Mouse (Mus musculus) liver, embryonic 15.5 days (tissue): Measurements from ENCODE around the gene Lmntd2. TPM values are rescaled to one million over a fixed set of nuclear protein-coding genes. Genes with fewer than 3 reads are reported as not detected.

Experiments
- ATAC-seq: fragments of 200-750 bp; cut with Nextera tagmentation; 2 replicates; pipeline ENCODE4 v1.8.0; 2017; ENCODE audit warnings: moderate number of reproducible peaks, mild to moderate bottlenecking, moderate library complexity; ENCODE audit not compliant: insufficient read depth
- H3K27ac ChIP-seq: fragments of 300-500 bp; sonication (generic); replicated peaks from 2 replicates; pipeline ENCODE4 v1.5.1; 2015; ENCODE audit warnings: mild to moderate bottlenecking, inconsistent platforms
- H3K27me3 ChIP-seq: fragments of 300-500 bp; sonication (generic); 2 replicates; pipeline ENCODE4 v1.6.1; 2015; ENCODE audit warnings: mild to moderate bottlenecking, inconsistent platforms
- H3K36me3 ChIP-seq: fragments of 300-500 bp; sonication (generic); replicated peaks from 2 replicates; pipeline ENCODE4 v1.6.1; 2015; ENCODE audit warnings: moderate library complexity, mild to moderate bottlenecking, inconsistent platforms
- H3K4me1 ChIP-seq: fragments of 300-500 bp; sonication (generic); replicated peaks from 2 replicates; pipeline ENCODE4 v1.6.1; 2015; ENCODE audit warnings: inconsistent platforms
- H3K4me2 ChIP-seq: fragments of 300-500 bp; sonication (generic); 2 replicates; pipeline ENCODE4 v1.6.1; 2015; ENCODE audit warnings: moderate library complexity, mild to moderate bottlenecking, inconsistent platforms
- H3K4me3 ChIP-seq: fragments of 300-500 bp; sonication (generic); replicated peaks from 2 replicates; pipeline ENCODE4 v1.5.1; 2015; ENCODE audit warnings: mild to moderate bottlenecking, inconsistent platforms
- H3K9ac ChIP-seq: fragments of 300-500 bp; sonication (generic); 2 replicates; pipeline ENCODE4 v1.6.1; 2015; ENCODE audit warnings: moderate library complexity, mild to moderate bottlenecking, inconsistent platforms
- H3K9me3 ChIP-seq: fragments of 300-500 bp; sonication (generic); replicated peaks from 2 replicates; pipeline ENCODE4 v1.6.1; 2016; ENCODE audit warnings: inconsistent platforms
- WGBS: fragments of 180-500 bp; shearing (Covaris S2); methylation state at CpG from one replicate; pipeline ENCODE4 v1.1.7; 2015; ENCODE audit warnings: mixed read lengths; ENCODE audit not compliant: insufficient replicate concordance; 5-methylcytosine and 5-hydroxymethylcytosine counted together
- microRNA counts: library from miRNA; unstranded; fragments of <30 nt; microRNA quantifications from one replicate; lab custom pipeline; 2016
- microRNA-seq: library from miRNA; unstranded; fragments of <30 nt; microRNA quantifications from one replicate; pipeline ENCODE4, GENCODE M21; 2016
- polyA plus RNA-seq: library from polyadenylated mRNA; unstranded; fragments of >200 nt; fragmentation: Nextera tagmentation; extraction: Ambion mirVana; gene quantifications from 2 replicates; pipeline ENCODE4 v1.2.1, GENCODE M21; 2015

The Lmntd2 gene
- polyA plus RNA-seq, 1 experiment from 2014 or later: 0.60 TPM

- Histone ChIP-seq H3K4me2 (no peak overlapping the region), H3K27me3 (no peaks in the 10 kb centered on the region), H3K27ac (no peak overlapping the region), H3K4me3 (no peak overlapping the region), H3K36me3 (peaks cover 60% of the 10 kb centered on the region), H3K9me3 (no peaks in the 10 kb centered on the region), H3K4me1 (peaks cover 40% of the 10 kb centered on the region), H3K9ac (no peak overlapping the region)
- ATAC-seq: no peak
- WGBS: 66% methylated on average over 6 of the region's 6 CpGs
Observed at GRCm38 (mm10) chr7:141164850-141165249, 49.0 kb downstream of the Lmntd2 start.

GRCm38 (mm10) chr7:141164397-141164796, 49.5 kb downstream of the Lmntd2 start:
- no peaks in the 10 kb centered on the region for H3K9me3 ChIP-seq
- peaks cover 64% of the 10 kb centered on the region for H3K36me3 ChIP-seq
- no peaks in the 10 kb centered on the region for H3K27me3 ChIP-seq
- peaks cover 35% of the 10 kb centered on the region for H3K4me1 ChIP-seq
- ATAC-seq: no peak
- 88% methylated on average over 7 of the region's 7 CpGs for WGBS
- no peak overlapping the region for H3K4me2 ChIP-seq
- H3K27ac ChIP-seq: no peak overlapping the region
- no peak overlapping the region for H3K9ac ChIP-seq
- no peak overlapping the region for H3K4me3 ChIP-seq

MicroRNAs encoded within 50 kb of the gene (microRNA counts, 519-probe panel; counts per million panel counts)
- 3,558 counts per million, percentile 71 among the panel's probes with 10 or more counts for microRNA mmu-miR-210 (lab: Ali Mortazavi, UCI)

Small RNA genes within 50 kb of the gene (microRNA-seq; reads per million reads assigned to microRNA genes)
- 871 reads per million, percentile 75 among the genes with 10 or more reads in this experiment for gene Mir210

Other genes starting within 250 kb of the Lmntd2 start
- 21.3 TPM in 2 replicates for gene Ifitm1, start 246.9 kb downstream of the Lmntd2 start, polyA plus RNA-seq
- gene Ifitm3, start 203.3 kb downstream of the Lmntd2 start, polyA plus RNA-seq: 84.9 and 98.1 TPM in 2 replicates
- 23.2 and 25.7 TPM in 2 replicates for gene Ifitm6, start 196.2 kb downstream of the Lmntd2 start, polyA plus RNA-seq
- gene Gm17387, start 184.9 kb downstream of the Lmntd2 start, polyA plus RNA-seq: not detected in 2 replicates
- gene B4galnt4, start 153.0 kb downstream of the Lmntd2 start, polyA plus RNA-seq: 0.45 and 0.46 TPM in 2 replicates
- 0.54 and 0.84 TPM in 2 replicates for gene Pkp3, start 135.9 kb downstream of the Lmntd2 start, polyA plus RNA-seq
- gene Sigirr, start 113.5 kb downstream of the Lmntd2 start, polyA plus RNA-seq: 22.1 and 28.1 TPM in 2 replicates
- 0.99 and 1.5 TPM in 2 replicates for gene Ano9, start 96.3 kb downstream of the Lmntd2 start, polyA plus RNA-seq
- gene Ptdss2, start 91.7 kb downstream of the Lmntd2 start, polyA plus RNA-seq: 138 and 140 TPM in 2 replicates
- gene Rnh1, start 41.2 kb downstream of the Lmntd2 start, polyA plus RNA-seq: 64.3 and 76.1 TPM in 2 replicates
- gene Hras, start 20.1 kb downstream of the Lmntd2 start, polyA plus RNA-seq: 83.0 and 98.2 TPM in 2 replicates
- gene Lrrc56, start 19.9 kb downstream of the Lmntd2 start, polyA plus RNA-seq: 11.0 and 12.1 TPM in 2 replicates
- 27.3 and 33.4 TPM in 2 replicates for gene Rassf7, start 1.8 kb upstream of the Lmntd2 start, polyA plus RNA-seq
- gene Phrf1, start 14.7 kb upstream of the Lmntd2 start, polyA plus RNA-seq: 26.7 and 32.6 TPM in 2 replicates
- gene Irf7, start 52.4 kb upstream of the Lmntd2 start, polyA plus RNA-seq: 10.7 and 12.8 TPM in 2 replicates
- gene Cdhr5, start 62.7 kb upstream of the Lmntd2 start, polyA plus RNA-seq: 0.46 and 0.47 TPM in 2 replicates
- gene Sct, start 65.1 kb upstream of the Lmntd2 start, polyA plus RNA-seq: 0.35 and 0.47 TPM in 2 replicates
- not detected in 2 replicates for gene Drd4, start 77.9 kb upstream of the Lmntd2 start, polyA plus RNA-seq
- 13.4 and 16.9 TPM in 2 replicates for gene Deaf1, start 113.6 kb upstream of the Lmntd2 start, polyA plus RNA-seq
- gene Tmem80, start 113.7 kb upstream of the Lmntd2 start, polyA plus RNA-seq: 14.8 and 15.8 TPM in 2 replicates
- gene Eps8l2, start 124.8 kb upstream of the Lmntd2 start, polyA plus RNA-seq: 16.6 and 24.3 TPM in 2 replicates
- gene Taldo1, start 178.1 kb upstream of the Lmntd2 start, polyA plus RNA-seq: 409 and 415 TPM in 2 replicates
- gene Gatd1, start 200.1 kb upstream of the Lmntd2 start, polyA plus RNA-seq: 15.0 and 15.7 TPM in 2 replicates
- not detected in 2 replicates for gene Cend1, start 215.4 kb upstream of the Lmntd2 start, polyA plus RNA-seq
- gene Slc25a22, start 223.8 kb upstream of the Lmntd2 start, polyA plus RNA-seq: 18.7 and 20.5 TPM in 2 replicates
- gene Pidd1, start 229.9 kb upstream of the Lmntd2 start, polyA plus RNA-seq: 10.3 and 10.7 TPM in 2 replicates
- 591 and 741 TPM in 2 replicates for gene Rplp2, start 233.3 kb upstream of the Lmntd2 start, polyA plus RNA-seq
- gene Pnpla2, start 241.1 kb upstream of the Lmntd2 start, polyA plus RNA-seq: 13.9 and 15.3 TPM in 2 replicates
- gene Cracr2b, start 247.0 kb upstream of the Lmntd2 start, polyA plus RNA-seq: 3.9 and 5.2 TPM in 2 replicates